Mouse (Mus musculus): ENCODE data around the gene Psmb9. TPM values are rescaled to one million over a fixed set of nuclear protein-coding genes. Genes with fewer than 3 reads are reported as not detected.
"Not testable (repeated sequence)": the region's sequence is repeated elsewhere in the genome, so short reads cannot be mapped to it uniquely, and the experiment has no call there.

Psmb9 gene
- polyA plus RNA-seq, 1 experiment from 2014 or later = 4.0 TPM

- Histone ChIP-seq H3K27me3 (replicated peaks; ENCODE audit: control insufficient read depth, insufficient read depth, low read length) (no peaks in the 10 kb centered on the region; the same call in 1 of the 2 replicates), H3K4me3 (ENCODE audit: low read depth, low read length) (no peak overlapping the region), H3K4me2 (no peak overlapping the region), H3K4me1 (replicated peaks; ENCODE audit: control insufficient read depth, insufficient read depth, low read length) (no peaks in the 10 kb centered on the region), H3K9me3 (ENCODE audit: control insufficient read depth, low read length) (peaks cover 4% of the 10 kb centered on the region; the same call in 1 of the 2 replicates), H3K9ac (ENCODE audit: low read depth, low read length) (no peak overlapping the region), H3K36me3 (ENCODE audit: control insufficient read depth, insufficient read depth, low read length) (no peaks in the 10 kb centered on the region), H3K27ac (ENCODE audit: low read depth, low read length) (no peak overlapping the region)
- DNase-seq (ENCODE audit: low spot score) (no peak), ATAC-seq (replicated peaks; ENCODE audit: low FRiP score) (no peak)
- WGBS = 19% methylated on average over 4 of the region's 4 CpGs
Observed at GRCm38 (mm10) chr17:34170487-34170876, 17.1 kb downstream of the Psmb9 start.

- no peak overlapping the region for H3K27ac ChIP-seq (ENCODE audit: low read depth, low read length)
- no peak for DNase-seq (ENCODE audit: low spot score)
- H3K4me2 ChIP-seq = no peak overlapping the region
- H3K9me3 ChIP-seq (ENCODE audit: control insufficient read depth, low read length) = peaks cover 4% of the 10 kb centered on the region; the same call in 1 of the 2 replicates
- H3K36me3 ChIP-seq (ENCODE audit: control insufficient read depth, insufficient read depth, low read length) = no peaks in the 10 kb centered on the region
- no peak overlapping the region for H3K9ac ChIP-seq (ENCODE audit: low read depth, low read length)
- no peaks in the 10 kb centered on the region for H3K4me1 ChIP-seq (replicated peaks; ENCODE audit: control insufficient read depth, insufficient read depth, low read length)
- H3K27me3 ChIP-seq (replicated peaks; ENCODE audit: control insufficient read depth, insufficient read depth, low read length) = no peaks in the 10 kb centered on the region; the same call in 1 of the 2 replicates
- no peak for ATAC-seq (replicated peaks; ENCODE audit: low FRiP score)
- 3% methylated on average over 2 of the region's 2 CpGs for WGBS
- H3K4me3 ChIP-seq (ENCODE audit: low read depth, low read length) = no peak overlapping the region
Observed at GRCm38 (mm10) chr17:34169279-34169678, 18.3 kb downstream of the Psmb9 start.

GRCm38 (mm10) chr17:34165033-34165730 lies 22.4 kb downstream of the Psmb9 start:
- H3K27me3 ChIP-seq (replicated peaks; ENCODE audit: control insufficient read depth, insufficient read depth, low read length) = no peaks in the 10 kb centered on the region
- no peak overlapping the region for H3K27ac ChIP-seq (ENCODE audit: low read depth, low read length)
- DNase-seq (ENCODE audit: low spot score) = no peak
- ATAC-seq (replicated peaks; ENCODE audit: low FRiP score) = no peak
- no peaks in the 10 kb centered on the region for H3K9me3 ChIP-seq (ENCODE audit: control insufficient read depth, low read length)
- 49% methylated on average over 6 of the region's 6 CpGs for WGBS
- H3K36me3 ChIP-seq (ENCODE audit: control insufficient read depth, insufficient read depth, low read length) = no peaks in the 10 kb centered on the region
- H3K4me3 ChIP-seq (ENCODE audit: low read depth, low read length) = no peak overlapping the region
- no peak overlapping the region for H3K4me2 ChIP-seq
- H3K4me1 ChIP-seq (replicated peaks; ENCODE audit: control insufficient read depth, insufficient read depth, low read length) = no peaks in the 10 kb centered on the region
- no peak overlapping the region for H3K9ac ChIP-seq (ENCODE audit: low read depth, low read length)

DNA sequence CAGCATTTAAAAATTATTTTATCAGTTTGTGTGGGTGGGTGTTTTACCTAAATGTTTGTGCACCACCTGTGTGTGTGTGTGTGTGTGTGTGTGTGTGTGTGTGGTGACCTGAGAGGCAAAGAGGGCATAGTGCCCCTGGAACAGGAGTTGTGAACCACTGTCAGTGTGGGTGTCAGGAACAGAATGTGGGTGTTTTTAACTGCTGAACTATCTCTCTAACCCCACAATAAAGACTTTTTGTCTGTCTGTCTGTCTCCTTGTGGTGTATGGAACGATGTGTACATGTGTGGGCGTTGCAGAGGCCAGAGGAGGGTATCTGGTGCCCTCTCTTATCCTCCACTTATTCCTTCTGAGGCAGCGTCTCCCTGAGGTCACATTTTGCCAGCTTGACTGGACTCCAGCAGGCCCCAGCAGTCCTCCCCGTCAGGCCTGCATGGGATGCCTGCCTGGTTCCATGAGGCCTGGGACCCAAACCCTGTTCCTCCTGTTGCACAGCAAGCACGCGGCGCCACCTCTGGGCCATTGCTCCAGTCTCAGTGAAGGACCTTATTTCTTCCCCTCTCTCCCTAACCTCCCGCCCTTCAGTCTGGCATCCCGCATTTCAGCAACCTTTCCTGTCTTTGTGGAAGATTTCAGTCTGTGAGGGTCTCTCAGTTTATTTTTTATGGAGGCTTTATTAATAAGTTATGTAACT lies 23.2 kb downstream of the Psmb9 start:
- Histone ChIP-seq H3K27ac (ENCODE audit: low read depth, low read length) (no peak overlapping the region; the same call in 1 of the 2 replicates), H3K27me3 (replicated peaks; ENCODE audit: control insufficient read depth, insufficient read depth, low read length) (no peaks in the 10 kb centered on the region), H3K36me3 (ENCODE audit: control insufficient read depth, insufficient read depth, low read length) (no peaks in the 10 kb centered on the region), H3K4me1 (replicated peaks; ENCODE audit: control insufficient read depth, insufficient read depth, low read length) (no peaks in the 10 kb centered on the region), H3K9me3 (ENCODE audit: control insufficient read depth, low read length) (no peaks in the 10 kb centered on the region), H3K9ac (ENCODE audit: low read depth, low read length) (no peak overlapping the region), H3K4me3 (ENCODE audit: low read depth, low read length) (no peak overlapping the region), H3K4me2 (no peak overlapping the region)
- WGBS = 46% methylated on average over 9 of the region's 9 CpGs
- ATAC-seq (replicated peaks; ENCODE audit: low FRiP score) (no peak), DNase-seq (ENCODE audit: low spot score) (no peak)

- DNase-seq (ENCODE audit: low spot score) (no peak), ATAC-seq (replicated peaks; ENCODE audit: low FRiP score) (no peak)
- Histone ChIP-seq H3K4me1 (replicated peaks; ENCODE audit: control insufficient read depth, insufficient read depth, low read length) (no peaks in the 10 kb centered on the region), H3K27ac (ENCODE audit: low read depth, low read length) (no peak overlapping the region), H3K4me2 (no peak overlapping the region), H3K4me3 (ENCODE audit: low read depth, low read length) (no peak overlapping the region), H3K9ac (ENCODE audit: low read depth, low read length) (no peak overlapping the region), H3K36me3 (ENCODE audit: control insufficient read depth, insufficient read depth, low read length) (no peaks in the 10 kb centered on the region), H3K9me3 (ENCODE audit: control insufficient read depth, low read length) (no peaks in the 10 kb centered on the region), H3K27me3 (replicated peaks; ENCODE audit: control insufficient read depth, insufficient read depth, low read length) (no peaks in the 10 kb centered on the region)
- 64% methylated on average over 5 of the region's 5 CpGs for WGBS
Observed at GRCm38 (mm10) chr17:34155534-34155933, 32.0 kb downstream of the Psmb9 start.

DNA sequence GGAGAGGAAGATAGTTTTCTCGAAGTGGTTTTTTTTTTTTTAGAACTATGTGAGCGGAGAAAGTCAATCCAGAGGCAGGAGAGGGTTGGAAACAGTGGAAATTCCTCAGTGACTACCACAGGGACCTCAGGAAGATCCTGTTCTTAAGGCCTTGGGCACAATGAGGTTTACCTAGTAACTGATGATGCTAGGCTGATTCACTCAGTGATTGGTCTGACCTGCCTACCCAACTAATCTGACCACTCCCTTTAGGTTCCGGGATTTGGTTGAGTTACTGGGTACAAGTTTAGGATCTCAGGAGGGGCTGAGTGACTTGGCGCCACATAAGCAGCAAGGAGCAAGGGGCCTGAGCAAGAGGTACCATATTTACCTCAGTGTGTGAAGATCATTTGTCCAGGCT lies 34.6 kb downstream of the Psmb9 start, which contains the start of gene H2-DMb1:
TSS of gene H2-DMb1 (plus strand) at position 150 of the 400 bp plus-strand sequence.
- DNase-seq (ENCODE audit: low spot score) (no peak), ATAC-seq (replicated peaks; ENCODE audit: low FRiP score) (no peak)
- WGBS = 64% methylated on average over 4 of the region's 4 CpGs

DNA sequence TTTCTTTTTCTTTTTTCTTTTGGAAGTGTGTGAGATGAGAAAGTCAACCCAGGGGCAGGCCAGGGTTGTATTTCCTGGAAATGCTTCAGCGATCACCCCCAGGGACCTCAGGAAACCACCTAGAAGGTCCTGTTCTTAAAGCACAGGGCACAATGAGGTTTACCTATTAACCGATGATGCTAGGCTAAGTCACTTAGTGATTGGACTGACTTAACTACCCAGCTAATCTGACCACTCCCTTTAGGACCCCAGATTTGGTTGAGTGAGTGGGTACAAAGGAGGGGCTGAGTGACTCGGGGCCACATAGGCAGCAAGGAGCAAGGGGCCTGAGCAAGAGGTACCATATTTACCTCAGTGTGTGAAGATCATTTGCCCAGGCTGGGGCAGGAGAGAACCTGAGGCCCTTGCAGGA lies 42.6 kb downstream of the Psmb9 start:
- H3K4me2 ChIP-seq = no peak overlapping the region
- H3K27me3 ChIP-seq (replicated peaks; ENCODE audit: control insufficient read depth, insufficient read depth, low read length) = peaks cover 18% of the 10 kb centered on the region
- ATAC-seq (replicated peaks; ENCODE audit: low FRiP score) (no peak), DNase-seq (ENCODE audit: low spot score) (no peak)
- no peak overlapping the region for H3K9ac ChIP-seq (ENCODE audit: low read depth, low read length)
- H3K27ac ChIP-seq (ENCODE audit: low read depth, low read length) = no peak overlapping the region
- 72% methylated on average over 3 of the region's 3 CpGs for WGBS
- H3K4me3 ChIP-seq (ENCODE audit: low read depth, low read length) = no peak overlapping the region
- no peaks in the 10 kb centered on the region for H3K36me3 ChIP-seq (ENCODE audit: control insufficient read depth, insufficient read depth, low read length)
- H3K9me3 ChIP-seq (ENCODE audit: control insufficient read depth, low read length) = no peaks in the 10 kb centered on the region
- H3K4me1 ChIP-seq (replicated peaks; ENCODE audit: control insufficient read depth, insufficient read depth, low read length) = peaks cover 5% of the 10 kb centered on the region

More for the DNA sequence above, 34.6 kb downstream of the Psmb9 start, which contains the start of gene H2-DMb1:
- H3K4me3 ChIP-seq (ENCODE audit: low read depth, low read length) = no peak within 1 kb of the TSS
- H3K27ac ChIP-seq (ENCODE audit: low read depth, low read length) = no peak within 1 kb of the TSS
- no peaks in the 10 kb centered on the region for H3K4me1 ChIP-seq (replicated peaks; ENCODE audit: control insufficient read depth, insufficient read depth, low read length)
- no peaks in the 10 kb centered on the region for H3K9me3 ChIP-seq (ENCODE audit: control insufficient read depth, low read length)
- H3K27me3 ChIP-seq (replicated peaks; ENCODE audit: control insufficient read depth, insufficient read depth, low read length) = 0 out of 2 replicates have a peak, but pooled peaks cover under 1% of the 10 kb centered on the region
- no peak within 1 kb of the TSS for H3K9ac ChIP-seq (ENCODE audit: low read depth, low read length)
- H3K36me3 ChIP-seq (ENCODE audit: control insufficient read depth, insufficient read depth, low read length) = no peaks in the 10 kb centered on the region
- H3K4me2 ChIP-seq = no peak within 1 kb of the TSS

DNA sequence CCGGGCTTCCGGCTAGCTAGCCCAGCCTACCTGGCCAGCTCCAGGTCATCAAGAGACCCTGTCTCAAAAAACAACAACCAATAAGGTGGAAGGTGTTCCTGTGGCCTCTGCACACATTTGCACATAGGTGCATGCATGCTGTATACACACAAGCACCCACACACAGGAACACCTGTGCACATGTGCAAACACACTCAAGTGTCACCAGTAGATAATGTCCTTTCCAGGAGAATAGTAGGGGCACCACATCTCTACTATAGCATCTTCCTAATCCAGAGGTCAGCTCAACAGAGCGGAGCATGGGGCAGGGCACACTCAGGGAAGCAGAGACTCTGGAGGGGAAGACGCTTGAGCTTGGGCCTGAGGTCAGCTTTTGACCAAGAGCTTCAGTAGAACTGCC lies 43.3 kb downstream of the Psmb9 start:
- H3K9ac ChIP-seq (ENCODE audit: low read depth, low read length); ATAC-seq (replicated peaks; ENCODE audit: low FRiP score); DNase-seq (ENCODE audit: low spot score); H3K27ac ChIP-seq (ENCODE audit: low read depth, low read length); H3K9me3 ChIP-seq (ENCODE audit: control insufficient read depth, low read length); H3K36me3 ChIP-seq (ENCODE audit: control insufficient read depth, insufficient read depth, low read length); H3K4me1 ChIP-seq (replicated peaks; ENCODE audit: control insufficient read depth, insufficient read depth, low read length); H3K4me2 ChIP-seq; H3K4me3 ChIP-seq (ENCODE audit: low read depth, low read length): not testable (repeated sequence)
- WGBS = 83% methylated on average over 4 of the region's 4 CpGs
- H3K27me3 ChIP-seq (replicated peaks; ENCODE audit: control insufficient read depth, insufficient read depth, low read length) = peaks cover 24% of the 10 kb centered on the region

Data from liver, embryonic 11.5 days (tissue).